Mouse (Mus musculus): ENCODE results near the gene Lingo1. TPM values are rescaled to one million over a fixed set of nuclear protein-coding genes. Genes with fewer than 3 reads are reported as not detected.

Lingo1 gene
- total and polyA plus RNA-seq, 3 experiments = not detected

DNA sequence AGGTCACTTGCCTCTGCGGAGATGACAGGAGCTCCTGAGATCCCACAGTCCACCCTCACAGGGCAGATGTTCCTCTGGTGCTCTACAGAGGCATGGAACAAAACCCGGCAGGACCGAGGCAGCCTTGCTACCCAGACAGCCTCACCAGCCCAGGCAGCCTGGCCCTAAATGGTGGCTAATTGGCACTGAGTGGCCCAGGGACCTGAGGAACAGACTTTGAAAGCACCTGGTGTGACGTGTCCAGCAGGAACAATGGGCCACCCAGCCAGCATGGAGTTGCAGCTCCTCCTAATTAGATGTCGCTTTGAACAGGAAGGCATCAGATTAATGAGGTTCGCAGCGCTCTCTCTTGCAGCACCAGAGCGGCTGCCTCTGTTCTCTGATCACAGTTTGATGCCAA, 95.4 kb downstream of the Lingo1 start:
- no peaks in the 10 kb centered on the region for H3K79me2 ChIP-seq (replicated peaks; ENCODE audit: control insufficient read depth, extremely low read depth, insufficient read depth, poor library complexity, severe bottlenecking)
- no peak overlapping the region for H3K27ac ChIP-seq (ENCODE audit: insufficient read depth, low read depth)
- no peak overlapping the region for H3K9ac ChIP-seq (ENCODE audit: insufficient read depth, low read depth)
- no peak overlapping the region for H3K4me2 ChIP-seq (ENCODE audit: insufficient read depth, low read depth, poor library complexity, severe bottlenecking)
- H3K27me3 ChIP-seq (replicated peaks) = peaks cover 83% of the 10 kb centered on the region
- no peaks in the 10 kb centered on the region for H3K36me3 ChIP-seq (replicated peaks in 1 of 2; ENCODE audit: control insufficient read depth in 1 of 2, insufficient read depth in 1 of 2, low read length in 1 of 2)
- DNase-seq (ENCODE audit: extremely low read depth) = no peak
- in situ Hi-C loops (cut with MboI; ENCODE audit: low pct_ligation_motif_present, low pct_unique_long_range_greater_than_20kb, low sequenced_read_pairs) (no loop called here), dilution Hi-C loops (cut with MboI; ENCODE audit: extremely low pct_ligation_motif_present, extremely low pct_unique_long_range_greater_than_20kb, low sequenced_read_pairs) (no loop called here)
- peaks cover 8% of the 10 kb centered on the region for H3K9me3 ChIP-seq (replicated peaks; ENCODE audit: low read length)
- no peaks in the 10 kb centered on the region for H3K4me1 ChIP-seq (ENCODE audit: control insufficient read depth in 1 of 2, insufficient read depth in 2 of 2)
- no peak overlapping the region for H3K4me3 ChIP-seq (replicated peaks in 1 of 3; ENCODE audit: low read depth in 2 of 3, low read length in 2 of 3, poor library complexity in 1 of 3)
- TF ChIP-seq MYC (IDR thresholded peaks at IDR 0.05; ENCODE audit: low read depth, low read length) (no peak), ZKSCAN1 (IDR thresholded peaks at IDR 0.05; ENCODE audit: borderline replicate concordance, low read depth, low read length) (no peak), USF1 (IDR thresholded peaks at IDR 0.05; ENCODE audit: low read depth, low read length) (no peak), POLR2AphosphoS2 (IDR thresholded peaks at IDR 0.05; ENCODE audit: low read depth, low read length) (no peak), SMC3 (IDR thresholded peaks at IDR 0.05; ENCODE audit: low read depth, low read length) (no peak), PAX5 (IDR thresholded peaks at IDR 0.05; ENCODE audit: low read length) (no peak), POLR2A (IDR thresholded peaks at IDR 0.05; ENCODE audit: low read depth, low read length) (no peak), NELFE (IDR thresholded peaks at IDR 0.05; ENCODE audit: low read depth, low read length) (no peak), MXI1 (IDR thresholded peaks at IDR 0.05; ENCODE audit: low read depth, low read length) (no peak), ZMIZ1 (IDR thresholded peaks at IDR 0.05; ENCODE audit: low read depth, low read length) (no peak), MAFK (IDR thresholded peaks at IDR 0.05; ENCODE audit: insufficient replicate concordance, low read length) (no peak), UBTF (IDR thresholded peaks at IDR 0.05; ENCODE audit: low read depth, low read length) (no peak), JUND (conservative IDR thresholded peaks at IDR 0.05; ENCODE audit: low read depth, low read length) (no peak), CHD2 (IDR thresholded peaks at IDR 0.05; ENCODE audit: low read length) (no peak), RCOR1 (conservative IDR thresholded peaks at IDR 0.05; ENCODE audit: low read depth, low read length) (no peak), JUN (IDR thresholded peaks at IDR 0.05; ENCODE audit: insufficient read depth, low read depth, low read length) (no peak)

- H3K27ac ChIP-seq (ENCODE audit: insufficient read depth, low read depth) = no peak overlapping the region
- H3K4me1 ChIP-seq (ENCODE audit: control insufficient read depth in 1 of 2, insufficient read depth in 2 of 2) = no peaks in the 10 kb centered on the region
- in situ Hi-C loops (cut with MboI; ENCODE audit: low pct_ligation_motif_present, low pct_unique_long_range_greater_than_20kb, low sequenced_read_pairs) (no loop called here), dilution Hi-C loops (cut with MboI; ENCODE audit: extremely low pct_ligation_motif_present, extremely low pct_unique_long_range_greater_than_20kb, low sequenced_read_pairs) (no loop called here)
- H3K9ac ChIP-seq (ENCODE audit: insufficient read depth, low read depth) = no peak overlapping the region
- H3K79me2 ChIP-seq (replicated peaks; ENCODE audit: control insufficient read depth, extremely low read depth, insufficient read depth, poor library complexity, severe bottlenecking) = no peaks in the 10 kb centered on the region
- H3K4me3 ChIP-seq (replicated peaks in 1 of 3; ENCODE audit: low read depth in 2 of 3, low read length in 2 of 3, poor library complexity in 1 of 3) = no peak overlapping the region
- DNase-seq (ENCODE audit: extremely low read depth) = no peak
- H3K4me2 ChIP-seq (ENCODE audit: insufficient read depth, low read depth, poor library complexity, severe bottlenecking) = no peak overlapping the region
- H3K36me3 ChIP-seq (replicated peaks in 1 of 2; ENCODE audit: control insufficient read depth in 1 of 2, insufficient read depth in 1 of 2, low read length in 1 of 2) = no peaks in the 10 kb centered on the region
- peaks cover 78% of the 10 kb centered on the region for H3K27me3 ChIP-seq (replicated peaks)
- TF ChIP-seq TBP (conservative IDR thresholded peaks at IDR 0.05; ENCODE audit: low read depth, low read length) = no peak
- TF ChIP-seq KAT2A (IDR thresholded peaks at IDR 0.05; ENCODE audit: insufficient replicate concordance, low read length) = no peak
- no peak for TF ChIP-seq JUN (IDR thresholded peaks at IDR 0.05; ENCODE audit: insufficient read depth, low read depth, low read length)
- TF ChIP-seq CHD1 (IDR thresholded peaks at IDR 0.05; ENCODE audit: low read depth, low read length) = no peak
- TF ChIP-seq SIN3A (IDR thresholded peaks at IDR 0.05; ENCODE audit: low read length) = no peak
- no peak for TF ChIP-seq MAFK (IDR thresholded peaks at IDR 0.05; ENCODE audit: insufficient replicate concordance, low read length)
- TF ChIP-seq MYC (IDR thresholded peaks at IDR 0.05; ENCODE audit: low read depth, low read length) = no peak
- TF ChIP-seq UBTF (IDR thresholded peaks at IDR 0.05; ENCODE audit: low read depth, low read length) = no peak
- no peak for TF ChIP-seq MXI1 (IDR thresholded peaks at IDR 0.05; ENCODE audit: low read depth, low read length)
- TF ChIP-seq ZNF384 (IDR thresholded peaks at IDR 0.05; ENCODE audit: low read depth, low read length) = no peak
- TF ChIP-seq BHLHE40 (IDR thresholded peaks at IDR 0.05; ENCODE audit: low read depth, low read length) = no peak
- TF ChIP-seq RCOR1 (conservative IDR thresholded peaks at IDR 0.05; ENCODE audit: low read depth, low read length) = no peak
- TF ChIP-seq RAD21 (IDR thresholded peaks at IDR 0.05; ENCODE audit: low read depth, low read length) = no peak
- no peak for TF ChIP-seq SMC3 (IDR thresholded peaks at IDR 0.05; ENCODE audit: low read depth, low read length)
- TF ChIP-seq TCF12 (IDR thresholded peaks at IDR 0.05; ENCODE audit: low read depth, low read length) = no peak
- no peak for TF ChIP-seq ZC3H11A (IDR thresholded peaks at IDR 0.05; ENCODE audit: low read depth, low read length)
- TF ChIP-seq ZMIZ1 (IDR thresholded peaks at IDR 0.05; ENCODE audit: low read depth, low read length) = no peak
- no peak for TF ChIP-seq NRF1 (IDR thresholded peaks at IDR 0.05; ENCODE audit: low read depth, low read length)
- TF ChIP-seq ZKSCAN1 (IDR thresholded peaks at IDR 0.05; ENCODE audit: borderline replicate concordance, low read depth, low read length) = no peak
- H3K9me3 ChIP-seq (replicated peaks; ENCODE audit: low read length) = peaks cover 8% of the 10 kb centered on the region
Observed at GRCm38 (mm10) chr9:56698715-56699370, 97.4 kb downstream of the Lingo1 start.
